Mouse (Mus musculus): ENCODE measurements around the gene AC170998.1. TPM values are rescaled to one million over a fixed set of nuclear protein-coding genes. Genes with fewer than 3 reads are reported as not detected.

The AC170998.1 gene
- polyA plus RNA-seq, 1 experiment from 2014 or later: 4.0 TPM

- peaks cover 12% of the 10 kb centered on the region for H3K36me3 ChIP-seq
- H3K27ac ChIP-seq: no peak overlapping the region
- no peaks in the 10 kb centered on the region for H3K9me3 ChIP-seq (replicated peaks)
- H3K4me1 ChIP-seq: peaks cover 44% of the 10 kb centered on the region
- 24% methylated on average over 2 of the region's 2 CpGs for WGBS
- no peak for DNase-seq (ENCODE audit: low spot score)
- no peak overlapping the region for H3K4me3 ChIP-seq
- H3K27me3 ChIP-seq (ENCODE audit: low read depth, poor library complexity, severe bottlenecking): no peaks in the 10 kb centered on the region
Observed at GRCm38 (mm10) chr17:28696641-28697040, 29.2 kb upstream of the AC170998.1 start.

- peaks cover 14% of the 10 kb centered on the region for H3K36me3 ChIP-seq
- DNase-seq (ENCODE audit: low spot score): no peak
- H3K9me3 ChIP-seq (replicated peaks): no peaks in the 10 kb centered on the region
- H3K27me3 ChIP-seq (ENCODE audit: low read depth, poor library complexity, severe bottlenecking): no peaks in the 10 kb centered on the region
- H3K4me3 ChIP-seq: no peak overlapping the region
- WGBS: 88% methylated on average over 13 of the region's 13 CpGs
- H3K4me1 ChIP-seq: peaks cover 43% of the 10 kb centered on the region
- no peak overlapping the region for H3K27ac ChIP-seq
Observed at GRCm38 (mm10) chr17:28697290-28698195, 28.3 kb upstream of the AC170998.1 start.

- Histone ChIP-seq H3K9me3 (replicated peaks) (no peaks in the 10 kb centered on the region), H3K4me1 (peaks cover 36% of the 10 kb centered on the region), H3K36me3 (peaks cover 14% of the 10 kb centered on the region), H3K27me3 (ENCODE audit: low read depth, poor library complexity, severe bottlenecking) (no peaks in the 10 kb centered on the region), H3K27ac (no peak overlapping the region), H3K4me3 (no peak overlapping the region)
- WGBS: 61% methylated on average over 4 of the region's 4 CpGs
- no peak for DNase-seq (ENCODE audit: low spot score)
Observed at GRCm38 (mm10) chr17:28698245-28698644, 27.6 kb upstream of the AC170998.1 start.

- DNase-seq (ENCODE audit: low spot score): no peak
- peaks cover 31% of the 10 kb centered on the region for H3K4me1 ChIP-seq
- peaks cover 13% of the 10 kb centered on the region for H3K36me3 ChIP-seq
- no peaks in the 10 kb centered on the region for H3K9me3 ChIP-seq (replicated peaks)
- no peaks in the 10 kb centered on the region for H3K27me3 ChIP-seq (ENCODE audit: low read depth, poor library complexity, severe bottlenecking)
- H3K27ac ChIP-seq: no peak overlapping the region
- 97% methylated on average over 2 of the region's 2 CpGs for WGBS
- H3K4me3 ChIP-seq: no peak overlapping the region
Observed at GRCm38 (mm10) chr17:28698672-28699071, 27.2 kb upstream of the AC170998.1 start.

- H3K9me3 ChIP-seq (replicated peaks): no peaks in the 10 kb centered on the region
- no peak overlapping the region for H3K4me3 ChIP-seq
- peaks cover 12% of the 10 kb centered on the region for H3K36me3 ChIP-seq
- WGBS: 89% methylated on average over 7 of the region's 7 CpGs
- no peak for DNase-seq (ENCODE audit: low spot score)
- no peaks in the 10 kb centered on the region for H3K27me3 ChIP-seq (ENCODE audit: low read depth, poor library complexity, severe bottlenecking)
- no peak overlapping the region for H3K27ac ChIP-seq
- H3K4me1 ChIP-seq: peaks cover 26% of the 10 kb centered on the region
Observed at GRCm38 (mm10) chr17:28699789-28700188, 26.1 kb upstream of the AC170998.1 start.

GRCm38 (mm10) chr17:28701171-28701570 lies 24.7 kb upstream of the AC170998.1 start:
- no peak for DNase-seq (ENCODE audit: low spot score)
- no peaks in the 10 kb centered on the region for H3K9me3 ChIP-seq (replicated peaks)
- H3K27me3 ChIP-seq (ENCODE audit: low read depth, poor library complexity, severe bottlenecking): no peaks in the 10 kb centered on the region
- peaks cover 18% of the 10 kb centered on the region for H3K4me1 ChIP-seq
- H3K4me3 ChIP-seq: no peak overlapping the region
- no peak overlapping the region for H3K27ac ChIP-seq
- peaks cover 18% of the 10 kb centered on the region for H3K36me3 ChIP-seq
- WGBS: 98% methylated on average over 4 of the region's 4 CpGs

GRCm38 (mm10) chr17:28701737-28702136 lies 24.1 kb upstream of the AC170998.1 start:
- DNase-seq (ENCODE audit: low spot score): no peak
- peaks cover 15% of the 10 kb centered on the region for H3K4me1 ChIP-seq
- WGBS: 83% methylated on average over 3 of the region's 3 CpGs

GRCm38 (mm10) chr17:28702646-28703045 lies 23.2 kb upstream of the AC170998.1 start:
- Histone ChIP-seq H3K27ac (no peak overlapping the region), H3K9me3 (replicated peaks) (no peaks in the 10 kb centered on the region), H3K36me3 (peaks cover 18% of the 10 kb centered on the region), H3K27me3 (ENCODE audit: low read depth, poor library complexity, severe bottlenecking) (no peaks in the 10 kb centered on the region), H3K4me1 (peaks cover 10% of the 10 kb centered on the region), H3K4me3 (no peak overlapping the region)
- 79% methylated on average over 2 of the region's 2 CpGs for WGBS
- DNase-seq (ENCODE audit: low spot score): no peak

More at GRCm38 (mm10) chr17:28701737-28702136, 24.1 kb upstream of the AC170998.1 start:
- Histone ChIP-seq H3K27me3 (ENCODE audit: low read depth, poor library complexity, severe bottlenecking) (no peaks in the 10 kb centered on the region), H3K4me3 (no peak overlapping the region), H3K9me3 (replicated peaks) (no peaks in the 10 kb centered on the region), H3K36me3 (peaks cover 18% of the 10 kb centered on the region), H3K27ac (no peak overlapping the region)

- Histone ChIP-seq H3K4me3 (no peak overlapping the region), H3K36me3 (peaks cover 11% of the 10 kb centered on the region), H3K9me3 (replicated peaks) (no peaks in the 10 kb centered on the region), H3K27me3 (ENCODE audit: low read depth, poor library complexity, severe bottlenecking) (no peaks in the 10 kb centered on the region), H3K4me1 (peaks cover 13% of the 10 kb centered on the region), H3K27ac (no peak overlapping the region)
- DNase-seq (ENCODE audit: low spot score): no peak
- WGBS: 64% methylated on average over 1 of the region's 1 CpGs
Observed at GRCm38 (mm10) chr17:28706697-28707096, 19.2 kb upstream of the AC170998.1 start.

- Histone ChIP-seq H3K4me1 (peaks cover 13% of the 10 kb centered on the region), H3K27ac (no peak overlapping the region)
- 96% methylated on average over 3 of the region's 3 CpGs for WGBS
Observed at GRCm38 (mm10) chr17:28707136-28707627, 18.7 kb upstream of the AC170998.1 start.

GRCm38 (mm10) chr17:28707816-28708215 lies 18.1 kb upstream of the AC170998.1 start:
- WGBS: 90% methylated on average over 2 of the region's 2 CpGs
- H3K27me3 ChIP-seq (ENCODE audit: low read depth, poor library complexity, severe bottlenecking): no peaks in the 10 kb centered on the region
- DNase-seq (ENCODE audit: low spot score): no peak
- H3K9me3 ChIP-seq (replicated peaks): no peaks in the 10 kb centered on the region
- H3K4me1 ChIP-seq: peaks cover 13% of the 10 kb centered on the region
- no peak overlapping the region for H3K27ac ChIP-seq
- H3K36me3 ChIP-seq: peaks cover 10% of the 10 kb centered on the region
- H3K4me3 ChIP-seq: no peak overlapping the region

More at GRCm38 (mm10) chr17:28707136-28707627, 18.7 kb upstream of the AC170998.1 start:
- H3K27me3 ChIP-seq (ENCODE audit: low read depth, poor library complexity, severe bottlenecking): no peaks in the 10 kb centered on the region
- H3K9me3 ChIP-seq (replicated peaks): no peaks in the 10 kb centered on the region
- H3K36me3 ChIP-seq: peaks cover 10% of the 10 kb centered on the region
- H3K4me3 ChIP-seq: no peak overlapping the region
- DNase-seq (ENCODE audit: low spot score): no peak

GRCm38 (mm10) chr17:28708989-28709388 lies 16.9 kb upstream of the AC170998.1 start:
- H3K27ac ChIP-seq: no peak overlapping the region
- no peak for DNase-seq (ENCODE audit: low spot score)
- no peak overlapping the region for H3K4me3 ChIP-seq
- peaks cover 17% of the 10 kb centered on the region for H3K36me3 ChIP-seq
- WGBS: 72% methylated on average over 2 of the region's 2 CpGs
- H3K9me3 ChIP-seq (replicated peaks): no peaks in the 10 kb centered on the region
- no peaks in the 10 kb centered on the region for H3K27me3 ChIP-seq (ENCODE audit: low read depth, poor library complexity, severe bottlenecking)
- peaks cover 13% of the 10 kb centered on the region for H3K4me1 ChIP-seq

- H3K27me3 ChIP-seq (ENCODE audit: low read depth, poor library complexity, severe bottlenecking): no peaks in the 10 kb centered on the region
- H3K9me3 ChIP-seq (replicated peaks): no peaks in the 10 kb centered on the region
- peaks cover 13% of the 10 kb centered on the region for H3K4me1 ChIP-seq
- no peak overlapping the region for H3K27ac ChIP-seq
- H3K4me3 ChIP-seq: no peak overlapping the region
- 92% methylated on average over 8 of the region's 8 CpGs for WGBS
- H3K36me3 ChIP-seq: peaks cover 24% of the 10 kb centered on the region
- DNase-seq (ENCODE audit: low spot score): no peak
Observed at GRCm38 (mm10) chr17:28709552-28710290, 16.2 kb upstream of the AC170998.1 start.
